Mouse (Mus musculus) MEL (cell line): Measurements from ENCODE around the gene Ankrd34a.
A peak's percentile ranks its signal among the peaks of the same experiment; 100 is the strongest.

Experiments
- RAD21 ChIP-seq: IDR thresholded peaks from 2 replicates; pipeline ENCODE4 v1.6.1; 2011; ENCODE audit warnings: mild to moderate bottlenecking, low read depth, low read length, improper control_type of control experiment
- TCF12 ChIP-seq: IDR thresholded peaks from 2 replicates; pipeline ENCODE4 v1.6.1; 2014; ENCODE audit warnings: low read depth, mild to moderate bottlenecking, inconsistent platforms, low read length, improper control_type of control experiment, moderate library complexity

DNA sequence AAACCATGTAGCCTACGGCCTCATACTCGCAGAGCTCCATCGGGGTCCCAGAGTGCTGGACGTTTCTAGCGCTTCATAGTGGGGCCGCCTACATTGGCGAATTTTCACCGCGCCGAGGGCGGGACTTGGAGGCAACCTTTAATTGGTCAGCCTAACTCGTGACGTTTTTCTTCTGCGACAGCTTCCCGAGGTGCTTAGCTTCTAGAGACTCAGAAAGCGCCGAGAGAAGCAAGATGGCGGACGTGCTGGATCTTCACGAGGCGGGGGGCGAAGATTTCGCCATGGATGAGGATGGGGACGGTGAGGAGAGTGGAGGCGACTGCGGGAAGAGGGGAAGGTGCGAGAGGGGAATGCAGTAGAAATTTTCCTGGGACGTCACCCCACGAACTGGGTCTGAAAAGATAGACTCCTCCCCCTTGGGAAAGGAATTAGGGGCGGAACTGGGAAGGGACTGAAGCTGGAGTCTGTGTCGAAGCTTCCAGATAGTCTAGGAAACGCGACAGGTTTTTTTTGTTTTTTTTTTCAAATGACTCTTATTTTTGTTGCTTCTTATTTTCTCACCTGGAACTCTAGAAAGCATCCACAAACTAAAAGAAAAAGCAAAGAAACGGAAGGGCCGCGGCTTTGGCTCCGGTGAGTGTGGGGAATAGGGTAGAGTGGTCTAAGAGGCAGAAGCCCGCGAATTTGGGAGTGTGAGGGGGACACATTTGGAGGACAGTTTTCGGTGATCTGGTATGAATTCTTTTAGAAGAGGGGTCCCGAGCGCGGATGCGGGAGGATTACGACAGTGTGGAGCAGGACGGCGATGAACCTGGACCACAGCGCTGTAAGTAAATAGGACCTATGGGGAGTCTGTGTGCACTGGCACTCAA is 33.5 kb downstream of the Ankrd34a start, which contains the start of gene Rbm8a:
- TF ChIP-seq RAD21 (no peak), TCF12 (peak; percentile 87)
